Mouse (Mus musculus): ENCODE results near the gene Arl15. TPM values are rescaled to one million over a fixed set of nuclear protein-coding genes. Genes with fewer than 3 reads are reported as not detected.

The Arl15 gene
- polyA plus RNA-seq, 1 experiment from 2014 or later = 3.7 TPM

DNA sequence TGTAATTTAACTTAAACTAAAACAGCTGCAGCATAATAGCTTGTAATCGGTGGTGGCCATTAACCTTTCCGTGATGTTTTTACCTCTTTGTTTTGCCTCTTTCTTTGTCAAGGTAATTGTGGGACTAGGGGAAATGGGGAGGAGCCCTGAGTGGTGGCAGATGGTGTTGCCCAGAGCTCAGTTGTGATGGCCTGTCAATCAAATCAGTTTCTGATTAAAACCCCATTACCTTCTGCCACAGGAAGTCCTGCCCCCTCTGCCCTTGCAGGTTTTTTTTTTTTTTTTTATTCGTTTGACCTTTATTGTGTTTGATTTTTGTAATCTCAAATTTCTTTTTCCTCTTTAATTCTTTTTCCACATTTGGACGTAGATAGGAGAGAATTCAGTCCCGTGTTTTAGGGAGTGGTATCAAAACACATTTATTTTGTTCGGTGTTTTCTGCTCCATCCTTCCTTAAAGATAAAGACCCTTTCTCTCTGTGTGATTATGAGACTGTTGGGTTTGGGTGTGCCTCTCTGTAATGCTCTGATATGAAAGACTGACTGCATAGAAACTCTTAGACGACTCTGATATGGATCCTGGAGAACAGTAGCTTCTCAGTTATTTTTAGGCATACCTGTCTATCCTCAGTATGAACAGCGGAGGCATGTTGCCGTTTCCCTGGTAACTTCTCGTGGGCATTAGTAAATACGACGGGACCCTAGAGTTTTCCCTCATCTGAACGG lies 64.5 kb downstream of the Arl15 start:
- no peaks in the 10 kb centered on the region for H3K9me3 ChIP-seq (ENCODE audit: control insufficient read depth, low read length)
- H3K9ac ChIP-seq (ENCODE audit: low read length) = no peak overlapping the region
- 61% methylated on average over 13 of the region's 13 CpGs for WGBS
- H3K4me1 ChIP-seq (replicated peaks; ENCODE audit: control insufficient read depth, insufficient read depth) = no peaks in the 10 kb centered on the region
- no peak for ATAC-seq (ENCODE audit: low FRiP score, low TSS enrichment)
- H3K27ac ChIP-seq (replicated peaks) = no peak overlapping the region
- DNase-seq (ENCODE audit: low spot score) = no peak
- no peak overlapping the region for H3K4me2 ChIP-seq (replicated peaks; ENCODE audit: low read depth)
- no peak overlapping the region for H3K4me3 ChIP-seq (ENCODE audit: low read depth, low read length)
- no peaks in the 10 kb centered on the region for H3K27me3 ChIP-seq (ENCODE audit: control insufficient read depth, insufficient read depth, low read length)
- no peaks in the 10 kb centered on the region for H3K36me3 ChIP-seq (ENCODE audit: control insufficient read depth, insufficient read depth, low read length)
- no peak for TF ChIP-seq EP300 (optimal IDR thresholded peaks at IDR 0.05)
- TF ChIP-seq CTCF (IDR thresholded peaks at IDR 0.05; ENCODE audit: low read depth) = no peak

- Histone ChIP-seq H3K4me2 (replicated peaks; ENCODE audit: low read depth) (no peak overlapping the region), H3K9ac (ENCODE audit: low read length) (no peak overlapping the region), H3K36me3 (ENCODE audit: control insufficient read depth, insufficient read depth, low read length) (no peaks in the 10 kb centered on the region), H3K9me3 (ENCODE audit: control insufficient read depth, low read length) (no peaks in the 10 kb centered on the region), H3K4me3 (ENCODE audit: low read depth, low read length) (no peak overlapping the region), H3K27me3 (ENCODE audit: control insufficient read depth, insufficient read depth, low read length) (no peaks in the 10 kb centered on the region), H3K27ac (replicated peaks) (no peak overlapping the region), H3K4me1 (replicated peaks; ENCODE audit: control insufficient read depth, insufficient read depth) (no peaks in the 10 kb centered on the region)
- no peak for DNase-seq (ENCODE audit: low spot score)
- no peak for ATAC-seq (ENCODE audit: low FRiP score, low TSS enrichment)
- 86% methylated on average over 11 of the region's 11 CpGs for WGBS
- TF ChIP-seq CTCF (IDR thresholded peaks at IDR 0.05; ENCODE audit: low read depth) (no peak), EP300 (optimal IDR thresholded peaks at IDR 0.05) (no peak)
Observed at GRCm38 (mm10) chr13:113859392-113859776, 65.1 kb downstream of the Arl15 start.

DNA sequence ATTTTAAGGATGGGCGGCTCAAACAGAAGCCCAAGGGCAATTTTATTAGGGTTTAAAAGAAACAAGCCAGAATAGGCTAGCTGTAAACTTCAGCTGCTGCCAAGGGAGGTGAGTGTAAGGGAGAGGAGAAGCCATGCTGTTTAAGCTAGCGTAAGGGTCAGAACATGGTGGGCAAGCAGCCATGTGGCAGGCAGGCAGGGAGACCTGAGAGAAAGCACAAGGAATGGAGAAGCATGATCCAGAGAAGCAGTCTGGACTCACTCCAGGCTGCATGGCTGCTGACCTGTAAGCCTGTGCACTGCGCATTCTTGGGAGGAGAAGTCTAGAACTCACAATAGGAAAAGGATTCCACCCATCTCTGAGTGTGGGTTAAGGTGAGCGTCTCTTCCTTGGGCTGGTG lies 66.5 kb downstream of the Arl15 start:
- Histone ChIP-seq H3K4me1 (replicated peaks; ENCODE audit: control insufficient read depth, insufficient read depth) (no peaks in the 10 kb centered on the region), H3K4me2 (replicated peaks; ENCODE audit: low read depth) (no peak overlapping the region), H3K9ac (ENCODE audit: low read length) (no peak overlapping the region), H3K9me3 (ENCODE audit: control insufficient read depth, low read length) (no peaks in the 10 kb centered on the region), H3K27me3 (ENCODE audit: control insufficient read depth, insufficient read depth, low read length) (no peaks in the 10 kb centered on the region), H3K36me3 (ENCODE audit: control insufficient read depth, insufficient read depth, low read length) (no peaks in the 10 kb centered on the region), H3K27ac (replicated peaks) (no peak overlapping the region), H3K4me3 (ENCODE audit: low read depth, low read length) (no peak overlapping the region)
- no peak for ATAC-seq (ENCODE audit: low FRiP score, low TSS enrichment)
- TF ChIP-seq EP300 (optimal IDR thresholded peaks at IDR 0.05) (no peak), CTCF (IDR thresholded peaks at IDR 0.05; ENCODE audit: low read depth) (no peak)
- no peak for DNase-seq (ENCODE audit: low spot score)
- 86% methylated on average over 4 of the region's 4 CpGs for WGBS

DNA sequence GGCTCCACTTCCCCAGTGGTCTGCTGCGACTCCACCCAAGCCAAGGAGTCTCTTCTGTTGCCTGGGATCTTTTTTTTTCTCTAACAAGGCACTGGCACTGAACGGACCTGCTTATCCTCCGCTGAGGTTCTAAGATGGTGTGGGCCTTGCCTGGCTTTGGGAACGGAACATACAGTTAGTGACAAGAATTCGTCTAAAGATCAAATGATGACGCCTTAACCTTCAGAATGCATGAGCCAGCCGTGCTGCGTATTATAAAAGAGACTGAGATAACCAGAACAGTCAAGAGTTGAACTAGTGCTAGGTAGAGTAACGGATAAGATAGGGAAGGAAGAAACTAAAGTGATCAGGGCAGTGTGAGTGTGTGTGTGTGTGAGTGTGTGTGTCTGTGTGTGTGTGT lies 66.9 kb downstream of the Arl15 start:
- Histone ChIP-seq H3K4me2 (replicated peaks; ENCODE audit: low read depth) (no peak overlapping the region), H3K4me1 (replicated peaks; ENCODE audit: control insufficient read depth, insufficient read depth) (no peaks in the 10 kb centered on the region), H3K27me3 (ENCODE audit: control insufficient read depth, insufficient read depth, low read length) (no peaks in the 10 kb centered on the region), H3K27ac (replicated peaks) (no peak overlapping the region), H3K9me3 (ENCODE audit: control insufficient read depth, low read length) (no peaks in the 10 kb centered on the region), H3K4me3 (ENCODE audit: low read depth, low read length) (no peak overlapping the region), H3K36me3 (ENCODE audit: control insufficient read depth, insufficient read depth, low read length) (no peaks in the 10 kb centered on the region), H3K9ac (ENCODE audit: low read length) (no peak overlapping the region)
- DNase-seq (ENCODE audit: low spot score) (no peak), ATAC-seq (ENCODE audit: low FRiP score, low TSS enrichment) (no peak)
- TF ChIP-seq CTCF (IDR thresholded peaks at IDR 0.05; ENCODE audit: low read depth) (no peak), EP300 (optimal IDR thresholded peaks at IDR 0.05) (no peak)
- 89% methylated on average over 9 of the region's 9 CpGs for WGBS

DNA sequence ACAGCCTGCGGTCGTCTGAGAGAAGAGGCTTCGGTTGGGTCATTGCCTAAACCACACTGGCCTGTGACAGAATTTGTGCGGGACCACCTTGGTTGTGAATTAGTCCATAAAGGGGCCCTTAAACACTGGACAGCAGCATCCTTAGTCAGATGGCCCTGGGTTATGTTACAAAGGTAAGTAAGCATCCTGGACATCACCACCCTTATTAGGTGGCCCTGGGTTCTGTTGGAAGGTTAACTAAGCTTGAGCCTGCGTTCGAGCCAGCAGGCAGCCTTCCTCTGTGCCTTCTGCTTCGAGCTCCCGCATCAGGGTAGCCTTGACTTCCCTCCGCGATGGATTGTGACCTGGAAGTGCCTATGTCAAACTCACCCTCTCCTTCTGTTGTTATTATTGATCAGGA lies 68.6 kb downstream of the Arl15 start:
- Histone ChIP-seq H3K4me1 (replicated peaks; ENCODE audit: control insufficient read depth, insufficient read depth) (no peaks in the 10 kb centered on the region), H3K27ac (replicated peaks) (no peak overlapping the region), H3K9me3 (ENCODE audit: control insufficient read depth, low read length) (no peaks in the 10 kb centered on the region), H3K9ac (ENCODE audit: low read length) (no peak overlapping the region), H3K4me2 (replicated peaks; ENCODE audit: low read depth) (no peak overlapping the region), H3K27me3 (ENCODE audit: control insufficient read depth, insufficient read depth, low read length) (no peaks in the 10 kb centered on the region), H3K36me3 (ENCODE audit: control insufficient read depth, insufficient read depth, low read length) (no peaks in the 10 kb centered on the region), H3K4me3 (ENCODE audit: low read depth, low read length) (no peak overlapping the region)
- WGBS = 84% methylated on average over 10 of the region's 10 CpGs
- ATAC-seq (ENCODE audit: low FRiP score, low TSS enrichment) (no peak), DNase-seq (ENCODE audit: low spot score) (no peak)
- TF ChIP-seq CTCF (IDR thresholded peaks at IDR 0.05; ENCODE audit: low read depth) = no peak

DNA sequence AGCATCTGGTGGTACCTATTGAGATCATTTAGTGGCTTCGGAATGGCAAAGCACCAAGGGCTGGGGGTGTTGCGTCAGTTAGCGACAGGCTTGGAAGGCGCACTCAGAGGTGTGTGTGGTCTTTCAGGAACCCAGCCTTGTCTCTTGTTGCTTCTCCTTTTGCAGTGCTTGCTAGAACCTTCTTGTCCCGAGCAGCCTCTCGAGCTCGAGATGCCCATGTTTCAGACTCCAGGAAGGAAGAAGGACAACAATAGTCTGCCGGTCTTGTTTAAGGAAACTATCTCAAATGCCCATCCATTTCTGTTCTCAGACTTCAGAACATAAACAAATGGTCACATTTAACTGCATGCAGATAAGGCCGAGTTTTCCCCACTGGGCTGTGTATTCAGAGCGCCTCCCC lies 69.4 kb downstream of the Arl15 start:
- WGBS = 57% methylated on average over 10 of the region's 10 CpGs
- Histone ChIP-seq H3K27ac (replicated peaks) (no peak overlapping the region), H3K9me3 (ENCODE audit: control insufficient read depth, low read length) (no peaks in the 10 kb centered on the region), H3K27me3 (ENCODE audit: control insufficient read depth, insufficient read depth, low read length) (no peaks in the 10 kb centered on the region), H3K4me1 (replicated peaks; ENCODE audit: control insufficient read depth, insufficient read depth) (no peaks in the 10 kb centered on the region), H3K4me2 (replicated peaks; ENCODE audit: low read depth) (no peak overlapping the region), H3K9ac (ENCODE audit: low read length) (no peak overlapping the region), H3K36me3 (ENCODE audit: control insufficient read depth, insufficient read depth, low read length) (no peaks in the 10 kb centered on the region), H3K4me3 (ENCODE audit: low read depth, low read length) (no peak overlapping the region)
- DNase-seq (ENCODE audit: low spot score) = no peak
- no peak for ATAC-seq (ENCODE audit: low FRiP score, low TSS enrichment)
- TF ChIP-seq CTCF (IDR thresholded peaks at IDR 0.05; ENCODE audit: low read depth) = no peak
- no peak for TF ChIP-seq EP300 (optimal IDR thresholded peaks at IDR 0.05)
